Mouse (Mus musculus) cerebellum, adult 11 months (tissue): ENCODE data around the gene Olfr47.
"Not testable (repeated sequence)": the region's sequence is repeated elsewhere in the genome, so short reads cannot be mapped to it uniquely, and the experiment has no call there.

Experiments
- DNase-seq: peaks from one replicate; pipeline ENCODE4 v3.0.0; 2022

Olfr47 gene

GRCm38 (mm10) chr6:43231255-43231654 is at the start of gene Olfr47:
Olfr47 (plus strand) TSS chr6:43231529.
- DNase-seq: not testable (repeated sequence)

- no peak for DNase-seq
Measured at GRCm38 (mm10) chr6:43190986-43191385, 40.3 kb upstream of the Olfr47 start.

GRCm38 (mm10) chr6:43196781-43197180 is 34.5 kb upstream of the Olfr47 start, which contains the start of gene Olfr435:
Olfr435 (plus strand) TSS chr6:43197146.
- no peak for DNase-seq

- no peak for DNase-seq
Measured at GRCm38 (mm10) chr6:43198094-43198493, 33.2 kb upstream of the Olfr47 start.

- no peak for DNase-seq
Measured at GRCm38 (mm10) chr6:43202786-43203185, 28.5 kb upstream of the Olfr47 start.

- DNase-seq: no peak
Measured at GRCm38 (mm10) chr6:43205355-43205754, 26.0 kb upstream of the Olfr47 start.

GRCm38 (mm10) chr6:43212873-43213272 is 18.5 kb upstream of the Olfr47 start, which contains the start of gene Olfr434:
Olfr434 (plus strand) TSS chr6:43213021.
- DNase-seq: not testable (repeated sequence)

GRCm38 (mm10) chr6:43242061-43242460 is 10.7 kb downstream of the Olfr47 start:
- no peak for DNase-seq

GRCm38 (mm10) chr6:43247396-43247795 is 16.1 kb downstream of the Olfr47 start:
- no peak for DNase-seq

- DNase-seq: no peak
Measured at GRCm38 (mm10) chr6:43252994-43253393, 21.7 kb downstream of the Olfr47 start.

GRCm38 (mm10) chr6:43254193-43254926 is 23.0 kb downstream of the Olfr47 start:
- no peak for DNase-seq

GRCm38 (mm10) chr6:43260756-43261155 is 29.4 kb downstream of the Olfr47 start:
- DNase-seq: no peak

GRCm38 (mm10) chr6:43265363-43266041 is 34.2 kb downstream of the Olfr47 start, which contains the start of gene Arhgef5:
Arhgef5 (plus strand) TSS chr6:43265582.
- DNase-seq: no peak

- no peak for DNase-seq
Measured at GRCm38 (mm10) chr6:43266356-43266755, 35.0 kb downstream of the Olfr47 start.

GRCm38 (mm10) chr6:43272597-43272996 is 41.3 kb downstream of the Olfr47 start:
- DNase-seq: no peak

GRCm38 (mm10) chr6:43274123-43274522 is 42.8 kb downstream of the Olfr47 start:
- no peak for DNase-seq

- no peak for DNase-seq
Measured at GRCm38 (mm10) chr6:43278247-43278646, 46.9 kb downstream of the Olfr47 start.

GRCm38 (mm10) chr6:43280481-43280880 is 49.2 kb downstream of the Olfr47 start:
- DNase-seq: no peak
